Mouse (Mus musculus): ENCODE data around the gene Msln. TPM values are rescaled to one million over a fixed set of nuclear protein-coding genes. Genes with fewer than 3 reads are reported as not detected.
"Not testable (repeated sequence)": the region's sequence is repeated elsewhere in the genome, so short reads cannot be mapped to it uniquely, and the experiment has no call there.

The Msln gene
- total RNA-seq, 4 experiments from 2014 or later: 9.8 to 20.9 (median 17.6) TPM

DNA sequence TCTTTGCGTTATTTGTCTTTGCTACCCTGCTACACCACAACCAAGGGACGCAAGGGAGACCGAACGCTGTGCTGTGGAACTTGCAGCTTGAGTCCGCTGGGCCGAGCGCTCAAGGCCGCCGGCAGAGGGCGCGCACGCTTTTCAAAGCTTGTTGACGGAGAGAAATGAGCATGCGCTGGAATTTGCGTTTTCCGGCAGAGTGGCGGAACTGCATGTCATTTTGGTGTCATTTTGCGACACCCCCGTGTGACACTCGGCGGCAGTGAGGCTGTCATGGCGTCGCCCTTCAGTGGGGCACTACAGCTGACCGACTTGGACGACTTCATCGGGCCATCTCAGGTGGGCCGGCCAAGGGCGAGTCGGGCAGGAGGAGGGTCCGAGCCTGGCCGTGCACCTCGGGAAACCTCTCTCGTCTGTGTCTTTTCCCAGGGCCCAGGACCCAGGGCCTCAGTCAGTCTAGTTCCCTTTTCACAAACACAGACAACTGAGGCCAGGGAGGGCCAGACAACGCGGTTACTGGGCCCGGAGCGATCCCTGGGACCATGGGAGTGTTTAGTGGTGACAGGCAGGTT lies 19.5 kb upstream of the Msln start, which contains the start of gene Narfl:
TSS of gene Narfl (plus strand) at position 228 of the 572 bp plus-strand sequence.
- peak; percentile 97 for DNase-seq (ENCODE audit: low spot score)

DNA sequence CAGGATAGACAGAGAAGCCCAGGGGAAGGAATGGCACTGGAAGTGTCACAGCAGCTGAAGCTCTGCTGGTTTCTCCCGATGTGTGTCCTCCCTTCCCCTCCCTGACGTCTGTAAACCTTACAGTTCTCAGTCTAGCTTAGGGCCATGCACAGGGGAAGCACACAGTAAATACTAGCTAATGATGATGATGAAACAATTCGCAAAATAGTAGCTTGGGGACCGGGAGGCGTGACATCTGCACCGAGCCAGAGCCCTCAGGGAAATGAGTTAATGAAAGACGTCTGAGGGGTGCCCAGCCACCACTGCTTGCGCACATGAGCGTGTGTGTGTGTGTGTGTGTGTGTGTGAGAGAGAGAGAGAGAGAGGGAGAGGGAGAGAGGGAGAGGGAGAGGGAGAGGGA lies 15.2 kb upstream of the Msln start:
- no peak for DNase-seq (ENCODE audit: low spot score)

- DNase-seq (ENCODE audit: low spot score): no peak
Observed at GRCm38 (mm10) chr17:25765886-25766285, 11.7 kb upstream of the Msln start.

- no peak for DNase-seq (ENCODE audit: low spot score)
Observed at GRCm38 (mm10) chr17:25762591-25762990, 8.4 kb upstream of the Msln start.

GRCm38 (mm10) chr17:25761561-25761970 lies 7.4 kb upstream of the Msln start:
- DNase-seq (ENCODE audit: low spot score): no peak

DNA sequence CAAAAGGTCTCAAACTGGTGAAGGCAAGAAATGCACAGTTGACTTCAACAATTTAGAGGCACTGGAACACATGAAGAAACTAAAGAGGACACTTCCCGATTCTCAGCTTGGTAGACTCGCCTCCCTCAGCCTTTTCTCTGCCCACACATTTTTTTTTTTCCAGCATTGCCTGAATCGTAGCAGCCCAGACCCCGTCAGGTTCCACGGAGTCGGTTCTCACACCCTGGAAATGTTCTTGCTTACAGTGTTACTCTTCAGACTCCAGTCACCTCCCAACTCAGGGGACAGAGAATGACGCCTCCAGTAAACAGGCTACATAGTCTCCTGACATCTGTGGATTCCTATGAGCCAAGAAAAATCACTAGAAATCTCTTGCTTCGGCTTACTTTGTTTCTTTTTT lies 6.0 kb upstream of the Msln start:
- DNase-seq (ENCODE audit: low spot score): no peak

GRCm38 (mm10) chr17:25757691-25758090 lies 3.5 kb upstream of the Msln start:
- no peak for DNase-seq (ENCODE audit: low spot score)

DNA sequence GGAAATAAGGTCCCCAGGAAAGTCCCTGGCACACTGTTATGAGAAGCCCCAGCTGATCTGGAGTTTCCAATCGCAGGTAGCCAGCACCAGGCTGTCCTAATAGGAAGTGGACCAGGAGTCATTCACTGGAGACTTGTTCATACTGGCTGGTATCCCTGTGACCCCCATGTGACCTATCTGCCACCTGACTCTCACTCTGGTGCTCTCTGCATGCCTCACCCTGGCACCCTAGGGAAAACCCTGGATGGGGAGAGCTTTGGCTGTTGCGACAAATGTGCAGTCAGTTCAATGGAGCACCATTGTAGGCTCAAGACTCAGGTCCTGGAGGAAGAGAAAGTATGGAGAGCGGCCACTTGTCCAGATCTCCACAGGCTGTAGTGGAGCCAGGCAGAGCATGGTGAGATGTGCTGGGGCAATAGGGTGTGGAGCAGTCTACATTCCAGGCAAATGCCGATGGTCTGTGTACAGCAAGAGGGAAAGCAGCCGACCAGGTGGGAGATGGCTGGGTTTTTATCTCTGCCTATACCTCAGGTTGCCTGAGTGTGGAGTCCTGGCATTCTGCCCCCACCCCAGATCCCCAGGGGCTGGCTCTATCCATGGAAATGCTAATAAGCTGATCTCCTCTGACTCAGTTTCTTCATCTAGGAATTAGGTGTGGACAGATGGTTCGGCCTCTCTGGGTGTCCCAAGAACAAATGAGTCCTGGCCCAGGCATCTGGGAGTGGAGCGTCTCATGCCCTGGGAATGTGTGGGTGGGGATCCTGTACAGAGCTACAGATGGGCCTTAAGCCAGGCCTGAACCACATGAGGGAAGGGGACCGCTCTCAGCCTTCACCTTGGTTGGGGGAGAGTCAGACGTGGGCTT lies 2.4 kb upstream of the Msln start:
- DNase-seq (ENCODE audit: low spot score): no peak

DNA sequence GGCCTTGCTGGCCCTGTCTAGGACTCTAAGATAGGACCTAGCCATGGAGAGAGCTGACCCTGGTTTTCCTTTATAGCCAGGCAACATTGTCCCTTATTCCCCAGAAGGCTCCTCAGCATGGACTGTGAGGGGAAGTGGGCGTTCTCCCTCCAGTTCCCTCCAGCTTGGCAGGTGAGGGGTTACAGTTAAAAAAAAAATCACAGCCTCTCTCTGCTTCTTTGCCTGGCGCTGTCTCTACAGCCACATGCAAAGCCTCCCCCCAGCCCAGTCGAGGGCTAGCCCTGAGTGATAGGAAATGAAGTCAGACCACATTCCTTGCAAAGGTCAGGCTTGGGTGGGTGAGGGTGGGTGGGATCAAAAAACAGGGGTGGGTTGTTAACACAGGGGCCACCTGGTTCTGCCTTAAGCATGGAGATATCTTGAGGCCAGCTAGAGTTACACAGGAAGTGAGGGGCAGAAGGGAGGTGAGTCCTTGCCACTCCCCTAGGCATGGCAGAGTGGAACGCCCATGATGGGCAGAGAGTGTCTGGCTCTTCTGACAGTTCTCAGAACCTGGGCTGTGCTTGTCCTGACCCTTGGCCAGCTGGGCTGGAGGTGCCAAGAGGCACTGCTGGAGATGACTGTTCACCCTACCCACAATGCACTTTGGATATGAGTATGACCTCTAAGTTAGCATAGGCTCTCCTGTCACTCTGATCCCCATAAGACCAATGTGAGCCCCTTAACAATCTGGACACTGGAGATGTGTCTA lies 1.6 kb upstream of the Msln start:
- no peak for DNase-seq (ENCODE audit: low spot score)

DNA sequence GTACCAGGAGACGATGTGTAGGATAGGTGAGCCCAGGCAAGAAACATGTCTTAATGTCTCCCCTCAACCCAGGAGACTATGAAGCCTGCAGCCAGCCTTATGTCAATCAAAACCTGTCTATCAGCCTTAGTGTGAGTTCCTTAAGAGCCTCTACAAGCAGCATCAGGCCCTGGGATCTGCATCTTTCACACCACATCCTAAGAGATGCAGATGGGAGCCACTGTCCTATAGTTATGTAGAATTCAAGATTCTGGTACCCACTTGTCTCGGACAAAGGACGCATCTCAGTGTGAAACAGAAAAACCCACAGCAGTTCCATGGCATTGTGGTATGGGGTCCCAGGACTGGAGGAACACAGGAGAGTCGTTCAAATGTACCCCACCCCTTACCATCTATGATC lies 908 bp upstream of the Msln start:
- DNase-seq (ENCODE audit: low spot score): no peak

- no peak for DNase-seq (ENCODE audit: low spot score)
Observed at GRCm38 (mm10) chr17:25751446-25751845, 2.7 kb downstream of the Msln start.

- DNase-seq (ENCODE audit: low spot score): no peak
Observed at GRCm38 (mm10) chr17:25749314-25749713, 4.9 kb downstream of the Msln start.

- DNase-seq (ENCODE audit: low spot score): no peak
Observed at GRCm38 (mm10) chr17:25748238-25748637, 5.9 kb downstream of the Msln start.

GRCm38 (mm10) chr17:25744311-25744710 lies 9.9 kb downstream of the Msln start:
- no peak for DNase-seq (ENCODE audit: low spot score)

DNA sequence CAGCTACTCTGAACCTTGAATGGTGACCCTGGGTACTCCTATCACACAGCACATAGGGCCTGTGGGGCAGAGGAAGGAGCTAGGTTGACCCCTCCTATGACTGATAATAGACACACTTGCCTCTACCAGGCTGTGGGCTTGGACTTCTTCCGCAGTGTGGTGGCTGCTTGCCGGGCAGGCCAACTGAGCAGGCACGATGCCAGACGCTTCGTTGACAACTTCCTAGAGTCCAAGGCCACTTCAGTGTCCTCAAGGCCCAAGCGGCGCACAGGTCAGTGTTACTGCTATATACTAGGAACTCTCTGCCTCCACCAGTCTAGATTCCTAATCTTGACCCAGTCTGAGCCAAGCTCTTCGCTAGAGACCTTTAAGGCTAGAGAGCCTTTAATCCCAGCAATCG lies 10.3 kb downstream of the Msln start:
- no peak for DNase-seq (ENCODE audit: low spot score)

- not testable (repeated sequence) for DNase-seq (ENCODE audit: low spot score)
Observed at GRCm38 (mm10) chr17:25741471-25741870, 12.7 kb downstream of the Msln start.

DNA sequence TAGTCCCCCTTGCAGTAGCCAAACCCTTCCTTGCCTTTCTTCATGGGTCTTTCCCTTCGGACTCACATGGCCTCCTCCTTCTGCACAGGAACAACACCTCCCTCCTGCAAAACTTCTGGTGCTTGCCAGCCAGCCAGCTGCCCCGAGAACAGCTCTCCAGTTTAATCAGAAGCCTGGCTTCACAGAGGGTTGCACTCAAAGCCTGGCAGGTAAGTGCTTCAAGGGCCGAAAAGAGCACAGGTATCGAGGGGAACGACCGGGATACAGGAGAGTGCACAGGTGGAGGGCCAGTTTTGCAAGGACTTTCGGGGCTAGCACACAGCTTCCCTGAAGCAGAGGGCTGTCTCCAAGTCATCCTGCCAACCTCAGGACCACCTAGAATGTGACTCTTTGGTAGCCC lies 15.3 kb downstream of the Msln start:
- no peak for DNase-seq (ENCODE audit: low spot score)

DNA sequence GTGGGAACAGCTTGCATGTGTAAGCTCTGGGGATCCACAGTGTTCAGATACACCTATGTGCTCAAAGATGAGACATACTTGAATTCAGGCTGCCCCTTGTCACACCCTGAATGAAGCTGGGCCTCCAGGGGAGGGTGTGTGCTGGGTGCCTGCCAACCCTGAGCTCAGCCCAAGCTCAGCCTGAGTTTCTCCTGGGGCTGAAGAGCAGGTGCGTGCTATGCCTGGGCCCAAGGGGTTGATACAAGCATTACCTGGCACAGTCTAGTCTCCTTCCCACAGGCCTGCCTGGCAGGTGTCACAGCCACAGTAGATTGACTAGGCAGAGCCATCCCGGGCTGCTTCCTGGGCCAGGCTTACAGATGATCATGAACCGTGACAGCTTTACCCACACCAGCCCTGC lies 18.4 kb downstream of the Msln start, which contains the start of gene Mslnl:
TSS of gene Mslnl (plus strand) at position 298 of the 400 bp plus-strand sequence.
- DNase-seq (ENCODE audit: low spot score): no peak

- DNase-seq (ENCODE audit: low spot score): no peak
Observed at GRCm38 (mm10) chr17:25735246-25735645, 18.9 kb downstream of the Msln start.

DNA sequence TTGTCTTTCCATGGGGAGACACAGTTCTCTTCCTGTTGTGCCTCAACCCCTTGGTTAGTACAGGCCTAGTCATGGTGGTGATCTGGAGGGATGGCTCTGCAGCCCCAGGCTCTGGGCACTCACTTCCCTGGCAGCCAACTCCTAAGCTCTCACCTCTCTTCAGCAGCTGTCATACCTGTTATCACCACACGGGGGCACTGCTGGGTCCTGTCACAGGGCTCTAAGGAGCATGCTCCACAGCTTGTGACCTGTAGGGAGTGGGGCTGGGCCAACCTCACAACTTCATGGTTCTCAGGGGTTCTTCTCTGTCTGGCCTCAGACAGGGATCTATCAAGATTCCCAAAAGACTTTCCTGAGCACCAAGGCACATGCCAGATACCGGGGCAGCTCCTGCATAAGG lies 22.1 kb downstream of the Msln start:
- DNase-seq (ENCODE audit: low spot score): peak; percentile 69

GRCm38 (mm10) chr17:25728009-25728270 lies 26.2 kb downstream of the Msln start:
- no peak for DNase-seq (ENCODE audit: low spot score)

- peak; percentile 100 for DNase-seq (ENCODE audit: low spot score)
Observed at GRCm38 (mm10) chr17:25727265-25728008, 26.7 kb downstream of the Msln start, which contains the start of the genes Chtf18 and Rpusd1. Gene Chtf18, minus strand, starts transcription at chr17:25727419. Gene Rpusd1, plus strand, starts transcription at chr17:25727670.
